Mouse (Mus musculus) liver, embryonic 14.5 days (tissue): ENCODE measurements at regions not wholly inside any gene's neighbourhood (a gene's known extent, or its start where the extent isn't known, plus 50 kb on each side); places are given as distances from the start of the nearest gene placed in this dataset.

Experiments used
- CTCF ChIP-seq: IDR thresholded peaks from 2 replicates; pipeline ENCODE4 v1.5.1; 2016; ENCODE audit warnings: antibody characterized with exemption, low read depth, control low read depth
- EP300 ChIP-seq: IDR thresholded peaks from 2 replicates; pipeline ENCODE4 v1.6.1; 2016; ENCODE audit warnings: antibody characterized with exemption, low read depth

- no peak for TF ChIP-seq CTCF
- TF ChIP-seq EP300: no peak
These were observed 246.1 kb downstream of the Hivep2 start for GRCm38 (mm10) chr10:14211926-14212325.
